Mouse (Mus musculus) liver, adult 2 months (tissue): ENCODE data around the gene Zfp775.

Source experiments
- CTCF ChIP-seq: fragments of 200-500 bp; IDR thresholded peaks from 2 replicates; pipeline ENCODE4 v1.5.1; 2011; ENCODE audit warnings: low read depth, low read length, control low read depth
- POLR2A ChIP-seq: fragments of 200-500 bp; IDR thresholded peaks from 2 replicates; pipeline ENCODE4 v1.6.1; 2011; ENCODE audit warnings: low read length, control low read depth; ENCODE audit not compliant: insufficient read depth; ENCODE audit errors: extremely low read depth

DNA sequence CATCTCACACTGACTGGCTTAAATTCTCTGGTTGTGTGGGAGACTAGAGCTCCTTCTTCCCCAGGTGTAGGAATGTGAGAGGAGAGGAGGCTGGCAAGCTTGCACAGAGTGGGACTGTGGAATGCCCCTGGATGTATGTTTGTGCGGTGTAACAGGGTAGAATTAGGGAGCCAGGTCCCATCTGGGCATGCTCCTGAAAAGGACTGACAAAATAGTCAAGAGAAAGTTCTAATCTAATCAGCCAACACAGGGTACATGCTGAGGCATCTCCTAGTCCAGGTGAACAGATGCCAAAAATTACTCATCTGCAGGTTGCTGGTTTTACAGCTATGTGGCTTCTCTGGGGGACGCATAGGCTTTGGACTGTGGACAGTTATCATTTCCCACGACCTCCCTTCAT lies 45.9 kb upstream of the Zfp775 start:
- TF ChIP-seq CTCF, result no peak
- TF ChIP-seq POLR2A, result no peak
